Mouse (Mus musculus) mature B cell (primary cell): ENCODE data around the gene Glo1.

ENCODE experiments used
- in situ Hi-C: fragments of 300-500 bp; cut with MboI; formaldehyde crosslinking; loops from 2 replicates; pipeline ENCODE4 v1.14.3; 2019

Glo1 gene

DNA sequence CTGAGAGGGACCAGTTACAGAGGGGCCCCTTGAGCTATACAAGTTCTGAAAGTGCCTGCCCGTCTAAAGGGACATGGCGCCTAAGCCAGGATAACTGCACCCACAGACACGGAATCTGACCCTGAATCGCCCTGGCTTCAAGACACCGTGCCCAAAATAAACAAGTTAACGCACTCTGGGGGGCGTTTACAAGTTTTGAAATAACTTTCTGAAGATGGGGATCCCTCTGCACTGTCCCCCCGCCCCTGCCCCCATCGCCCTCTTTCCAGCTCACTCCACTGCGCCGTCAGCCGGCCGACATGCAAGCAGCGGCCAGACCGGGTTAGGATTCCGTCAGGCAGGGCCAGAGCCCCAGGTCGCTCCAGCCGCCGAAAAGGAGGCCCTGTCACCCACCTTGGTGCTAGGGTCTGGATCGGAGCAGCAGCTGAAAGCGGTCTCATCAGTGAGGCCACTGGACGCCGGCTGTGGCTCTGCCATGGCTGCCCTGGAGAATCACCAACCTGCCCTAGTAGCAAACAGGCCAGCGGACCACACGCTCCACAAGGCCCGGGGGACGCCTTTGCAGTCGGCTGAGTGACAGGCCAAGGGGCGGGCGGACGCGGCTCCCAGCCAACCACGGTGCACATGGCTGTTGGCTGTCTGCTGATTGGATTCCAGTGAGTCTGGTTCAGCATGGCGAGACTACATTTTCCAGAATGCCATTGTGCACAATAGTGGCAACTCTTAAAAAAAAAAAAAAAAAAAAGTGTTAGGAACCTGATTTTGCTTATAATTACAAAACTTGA lies 14.4 kb downstream of the Glo1 start:
- in situ Hi-C loops: no loop called here

DNA sequence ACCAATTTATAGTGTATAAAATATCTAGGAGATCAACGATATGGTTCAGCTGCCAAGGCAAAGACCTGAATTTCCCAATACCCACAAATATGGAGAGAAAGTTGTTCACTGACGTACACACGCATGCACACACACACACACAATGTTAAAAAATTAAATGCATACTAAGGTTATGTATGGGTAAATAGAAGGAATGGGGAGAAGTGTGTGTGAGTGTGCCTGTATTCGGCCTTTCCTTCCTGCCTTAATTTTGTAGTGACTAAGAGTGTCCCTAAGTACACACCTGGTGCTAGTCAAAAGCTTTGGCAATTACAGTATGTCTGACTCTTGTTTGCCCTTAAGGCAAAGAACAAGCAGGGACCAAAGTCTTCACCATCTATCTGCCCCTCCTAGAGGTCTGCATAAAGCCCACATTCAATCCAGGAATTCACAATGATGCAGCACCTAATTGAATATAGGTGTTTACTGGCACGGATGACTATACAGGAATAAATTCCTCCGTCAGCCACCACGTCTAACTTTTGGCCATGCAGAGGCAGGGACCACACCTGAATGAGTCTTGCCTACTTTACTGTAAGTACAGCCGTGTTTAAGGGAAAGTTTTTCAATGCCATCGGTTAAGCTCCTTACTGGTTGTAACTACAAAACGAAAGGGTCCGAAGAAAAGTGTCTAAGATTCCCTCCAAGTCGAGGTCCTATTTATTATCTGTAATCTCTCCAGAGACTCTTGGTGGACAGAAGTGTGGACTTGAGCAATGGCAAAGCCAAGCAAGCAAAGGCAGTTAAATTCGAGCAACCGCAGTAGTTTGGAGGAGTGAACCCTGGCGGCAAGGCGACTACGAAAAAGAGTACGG lies 15.2 kb downstream of the Glo1 start:
- in situ Hi-C loops: no loop called here

DNA sequence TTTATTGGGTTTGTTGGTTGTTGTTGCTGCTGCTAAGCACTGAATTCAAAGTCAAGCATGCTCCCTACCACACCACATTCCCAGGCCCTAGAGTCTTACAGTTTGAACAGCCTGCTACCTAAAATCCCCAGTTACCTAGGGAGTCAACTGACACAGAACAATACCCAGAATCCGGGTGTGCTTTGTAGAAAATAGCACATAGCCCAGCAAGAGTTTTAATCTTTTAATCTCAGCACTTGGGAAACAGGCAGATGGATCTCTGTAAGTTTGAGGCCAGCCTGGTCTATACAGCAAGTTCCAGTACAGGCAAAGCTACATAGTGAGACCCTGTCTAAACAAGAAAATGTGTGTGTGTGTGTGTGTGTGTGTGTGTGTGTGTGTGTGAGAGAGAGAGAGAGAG lies 15.9 kb downstream of the Glo1 start:
- in situ Hi-C loops: no loop called here

DNA sequence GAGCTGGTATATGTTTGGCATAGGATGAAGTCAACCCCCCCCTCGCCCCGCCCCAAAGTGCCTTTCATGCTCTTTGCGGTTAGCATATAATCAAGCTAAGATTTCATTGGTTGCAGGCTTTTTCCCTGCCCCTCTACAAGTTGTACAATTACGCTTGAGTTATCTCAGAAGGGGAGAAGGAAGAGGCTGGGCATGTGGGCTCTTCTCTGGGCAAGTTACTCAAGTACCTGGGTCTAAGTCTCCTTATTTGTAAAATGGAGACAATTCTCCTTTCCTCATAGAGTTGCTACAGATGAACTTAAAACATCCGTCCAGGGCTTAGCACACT lies 16.7 kb downstream of the Glo1 start:
- in situ Hi-C loops: no loop called here

DNA sequence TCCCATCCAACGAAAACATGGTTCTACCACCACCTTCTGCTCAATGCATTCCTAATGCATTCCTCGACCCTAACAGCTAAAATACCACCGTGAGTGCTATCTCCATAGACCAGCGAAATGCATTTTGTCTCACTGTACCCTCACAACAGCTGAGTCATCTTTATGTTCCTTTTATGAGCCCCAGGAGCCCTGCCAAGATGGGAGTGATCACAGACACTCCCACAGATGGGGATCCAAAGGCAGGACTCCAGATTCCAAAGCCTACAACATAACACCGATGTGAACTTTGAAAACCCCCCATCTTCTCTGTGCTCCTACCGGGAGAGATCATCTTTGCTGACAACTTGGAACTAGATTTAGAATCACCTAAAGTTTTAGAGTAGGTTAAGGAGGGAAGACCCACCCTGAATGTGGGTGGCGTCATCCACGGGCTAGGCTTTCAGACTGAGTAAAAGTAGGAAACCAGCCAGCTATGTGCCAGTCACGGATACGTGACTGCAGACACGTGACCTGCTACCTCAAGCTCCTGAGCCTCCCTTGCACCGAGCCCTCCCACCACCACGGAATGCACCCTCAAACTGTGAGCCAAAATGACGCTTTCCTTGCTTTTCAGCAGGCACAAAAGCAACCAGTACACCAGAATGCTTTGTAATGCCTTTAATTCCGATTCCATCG lies 17.2 kb downstream of the Glo1 start:
- in situ Hi-C loops: no loop called here

DNA sequence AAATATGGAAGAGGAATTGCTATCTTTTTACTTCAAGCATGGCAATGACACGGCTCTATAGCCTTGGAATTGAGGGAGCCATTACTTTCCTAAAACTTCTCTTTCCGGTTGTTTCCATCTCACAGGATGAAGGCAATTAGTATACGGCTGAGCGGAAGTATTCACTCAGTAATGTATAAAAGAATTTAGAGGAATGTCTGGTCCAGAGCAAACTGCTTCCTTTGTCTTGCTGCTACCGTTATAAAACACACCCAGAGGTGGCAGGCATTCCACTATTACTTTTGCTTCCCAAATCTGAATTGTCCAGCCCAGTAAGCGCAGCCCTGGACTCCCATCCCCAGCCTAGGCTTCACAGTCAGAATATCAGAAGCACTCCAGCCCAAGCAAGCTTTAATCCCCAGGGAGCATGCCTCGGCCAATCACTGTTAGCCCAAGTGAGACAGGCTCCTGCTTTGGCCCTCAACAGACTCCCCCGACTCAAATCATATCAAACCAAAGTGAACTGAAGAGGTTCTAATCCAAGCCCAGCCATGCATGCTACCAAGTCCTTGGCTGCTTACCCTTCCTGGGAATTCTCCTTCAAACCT lies 18.7 kb downstream of the Glo1 start:
- in situ Hi-C loops: no loop called here

DNA sequence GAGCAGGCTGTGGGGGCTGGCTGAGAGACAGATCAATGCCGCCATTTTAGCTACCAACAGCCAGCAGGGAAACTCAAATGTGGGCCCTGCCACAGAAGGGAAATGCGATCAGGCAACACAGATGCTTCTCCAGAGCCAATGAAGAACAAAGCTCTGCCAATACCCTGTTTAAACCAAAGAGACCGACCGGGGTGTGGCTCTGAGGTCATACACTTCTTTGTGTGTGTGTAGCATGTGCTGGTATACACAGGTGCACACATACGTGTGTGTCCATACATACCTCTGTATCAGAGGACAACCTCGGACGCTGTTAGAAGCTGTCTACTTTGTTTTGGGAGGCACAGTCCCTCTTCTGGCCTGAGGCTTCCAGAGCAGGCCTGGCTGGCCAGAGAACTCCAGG lies 19.3 kb downstream of the Glo1 start:
- in situ Hi-C loops: no loop called here

DNA sequence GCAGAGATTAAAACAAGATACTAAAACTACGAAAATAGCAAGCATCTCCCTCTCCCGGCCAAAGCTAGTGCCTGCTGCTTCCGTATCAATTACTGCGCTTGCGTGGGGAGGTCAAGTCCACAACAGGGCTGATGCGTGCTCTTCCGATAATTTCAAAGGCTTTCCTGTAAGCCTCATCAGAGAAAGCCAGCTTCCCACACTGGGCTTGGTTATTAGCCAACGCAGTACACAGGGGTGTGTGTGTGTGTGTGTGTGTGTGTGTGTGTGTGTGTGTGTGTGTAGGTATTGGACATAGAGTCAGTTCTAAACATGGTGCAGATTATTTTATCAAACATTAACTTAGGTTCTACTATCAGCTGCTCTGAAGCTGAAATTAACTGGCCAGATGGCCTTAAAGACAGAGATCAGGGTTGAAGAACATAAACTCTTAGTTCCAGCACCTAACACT lies 20.0 kb downstream of the Glo1 start:
- in situ Hi-C loops: no loop called here

DNA sequence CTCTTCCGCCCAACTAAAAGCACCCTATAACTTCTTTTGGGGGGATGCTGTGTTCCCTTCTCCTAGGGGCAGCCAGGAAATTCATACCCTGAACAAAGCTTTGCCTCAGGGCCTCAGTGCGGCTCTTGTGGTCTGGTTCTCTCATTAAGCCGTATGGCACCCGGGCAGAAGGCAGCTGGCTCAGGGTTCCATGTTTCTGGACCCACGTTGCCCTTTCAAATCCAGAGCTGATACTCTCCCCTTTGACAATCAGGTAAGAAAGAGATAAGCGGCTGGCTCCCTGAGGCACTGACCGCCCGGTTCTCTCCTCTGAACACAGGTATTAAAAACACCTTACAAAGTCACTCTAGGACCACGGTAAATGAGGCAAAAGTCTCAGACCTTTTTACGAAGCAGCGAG lies 20.5 kb downstream of the Glo1 start:
- in situ Hi-C loops: no loop called here

DNA sequence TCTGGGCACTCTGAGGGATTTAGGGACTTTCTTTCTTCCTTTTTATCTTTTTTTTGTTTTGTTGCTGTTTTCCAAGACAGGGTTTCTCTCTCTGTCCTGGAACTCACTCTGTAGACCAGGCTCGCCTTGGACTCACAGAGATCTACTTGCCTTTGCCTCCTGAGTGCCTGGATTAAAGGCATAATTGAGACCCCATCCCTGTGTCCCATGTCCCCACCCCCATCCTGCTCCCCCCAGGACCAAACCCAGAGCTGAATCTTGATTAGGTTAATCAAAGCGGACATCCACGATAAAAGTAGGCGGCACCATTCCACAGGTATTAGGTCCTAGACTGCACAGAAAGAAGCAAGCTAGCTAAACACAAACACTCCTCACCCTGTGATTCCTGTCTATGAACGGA lies 21.7 kb downstream of the Glo1 start:
- in situ Hi-C loops: no loop called here

DNA sequence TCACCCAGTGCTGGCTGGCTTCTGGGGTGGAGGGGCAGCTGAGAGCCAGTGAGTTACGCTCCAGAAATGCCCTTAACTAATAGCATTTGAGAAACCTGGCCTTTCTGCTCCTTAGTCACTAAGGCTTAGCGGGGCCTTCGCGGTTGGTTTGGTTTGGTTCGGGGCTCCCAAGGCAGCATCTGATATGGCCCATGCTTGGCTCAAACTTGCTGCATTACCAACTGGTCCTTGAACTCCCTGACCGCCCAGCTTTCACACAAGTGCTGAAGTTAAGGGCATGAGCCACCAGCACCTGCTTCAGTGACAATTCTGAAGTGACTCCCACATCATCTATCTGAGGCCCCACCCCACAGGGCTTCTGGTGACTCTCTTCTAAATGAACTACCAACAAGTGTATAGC lies 22.4 kb downstream of the Glo1 start:
- in situ Hi-C loops: no loop called here

DNA sequence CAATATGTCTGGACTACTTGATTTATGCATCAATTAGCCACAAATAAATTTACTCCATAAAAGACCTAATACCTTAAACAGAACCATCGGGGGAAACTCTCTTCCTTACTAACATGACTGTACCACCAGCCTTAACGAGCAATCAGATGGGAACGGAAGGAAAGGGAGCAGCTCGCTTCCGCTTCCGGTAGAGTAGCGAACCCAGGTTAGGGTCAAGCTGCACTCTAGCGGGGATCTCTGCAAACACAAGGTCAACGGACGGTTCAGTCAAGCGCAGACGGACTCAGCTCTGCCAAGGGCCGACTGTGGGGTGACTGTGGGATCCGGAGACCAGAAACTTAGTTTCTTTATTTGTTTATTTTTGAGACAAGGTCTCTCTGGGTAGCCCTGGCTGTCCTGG lies 24.5 kb downstream of the Glo1 start:
- in situ Hi-C loops: no loop called here

DNA sequence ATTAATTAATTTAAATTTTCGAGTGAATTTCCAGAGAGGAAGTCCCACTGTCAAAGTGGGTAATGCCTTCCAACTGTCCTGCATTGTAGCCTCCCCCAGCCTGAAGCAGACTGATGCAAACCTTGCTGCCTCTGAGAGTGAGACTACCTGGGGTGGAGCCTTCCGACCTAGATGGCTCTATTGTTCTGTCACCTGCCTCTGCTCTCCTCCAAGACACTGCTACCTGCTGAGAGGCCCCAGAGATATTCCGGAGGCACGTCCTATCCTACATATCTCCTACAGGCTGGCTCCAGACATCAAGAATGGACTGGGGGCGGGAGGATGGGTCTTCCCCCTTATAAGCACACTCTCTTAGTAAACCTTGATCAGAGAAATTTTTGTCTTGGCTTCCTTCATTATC lies 28.4 kb downstream of the Glo1 start:
- in situ Hi-C loops: no loop called here

DNA sequence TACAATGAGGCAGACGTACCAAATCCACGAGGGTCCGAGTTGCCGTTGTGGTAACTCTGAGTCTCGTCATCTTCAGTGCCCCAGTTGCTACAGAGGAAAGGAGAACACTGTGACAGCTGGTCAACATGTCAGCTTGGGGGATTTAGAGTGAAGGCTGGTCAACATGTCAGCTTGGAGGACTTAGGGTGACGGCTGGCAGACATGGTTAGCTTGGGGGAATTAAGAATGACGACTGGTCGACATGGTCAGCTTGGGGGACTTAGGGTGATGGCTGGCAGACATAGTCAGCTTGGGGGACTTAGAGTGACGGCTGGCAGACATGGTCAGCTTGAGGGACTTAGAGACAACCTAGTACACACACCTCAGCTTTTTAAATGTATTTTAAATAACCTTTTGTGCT lies 28.9 kb downstream of the Glo1 start:
- in situ Hi-C loops: no loop called here

DNA sequence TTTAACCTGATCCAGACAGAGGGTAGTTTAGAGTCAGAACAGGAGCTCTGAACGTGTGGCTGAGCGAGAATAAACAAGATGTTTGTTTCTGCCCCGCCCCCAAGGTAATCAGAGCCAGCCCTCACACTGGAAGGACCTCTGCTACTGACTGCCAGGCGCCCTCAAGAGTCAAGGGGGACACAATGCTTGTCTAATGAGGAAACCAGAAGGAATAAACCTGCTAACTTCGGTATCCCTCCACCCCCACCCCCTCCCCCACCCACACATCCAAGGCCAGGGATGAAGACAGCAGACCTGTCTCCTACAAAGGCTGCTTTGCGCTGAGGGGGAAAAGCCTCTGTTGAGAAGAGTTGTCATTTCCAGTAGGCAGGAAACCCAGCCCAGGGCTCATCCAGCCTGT lies 31.8 kb downstream of the Glo1 start:
- in situ Hi-C loops: no loop called here

DNA sequence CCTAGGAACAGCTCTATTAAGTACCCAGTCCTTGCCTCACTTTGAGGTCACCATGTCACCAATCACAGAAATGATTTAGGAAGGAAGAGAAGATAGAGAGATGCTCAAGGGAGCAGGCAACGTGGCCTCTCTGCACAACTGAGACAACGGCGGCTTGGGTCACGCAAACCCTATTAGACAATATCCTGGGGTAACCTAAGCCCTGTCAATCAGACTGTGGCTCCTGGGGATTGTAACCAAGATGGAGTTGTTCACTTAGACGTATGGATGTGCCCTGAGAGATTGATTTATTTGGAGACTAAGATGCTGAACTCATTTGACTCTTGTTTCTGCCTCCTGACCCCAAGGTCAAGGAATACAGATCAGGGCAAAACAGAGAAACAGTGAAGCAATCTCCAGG lies 32.3 kb downstream of the Glo1 start:
- in situ Hi-C loops: no loop called here

DNA sequence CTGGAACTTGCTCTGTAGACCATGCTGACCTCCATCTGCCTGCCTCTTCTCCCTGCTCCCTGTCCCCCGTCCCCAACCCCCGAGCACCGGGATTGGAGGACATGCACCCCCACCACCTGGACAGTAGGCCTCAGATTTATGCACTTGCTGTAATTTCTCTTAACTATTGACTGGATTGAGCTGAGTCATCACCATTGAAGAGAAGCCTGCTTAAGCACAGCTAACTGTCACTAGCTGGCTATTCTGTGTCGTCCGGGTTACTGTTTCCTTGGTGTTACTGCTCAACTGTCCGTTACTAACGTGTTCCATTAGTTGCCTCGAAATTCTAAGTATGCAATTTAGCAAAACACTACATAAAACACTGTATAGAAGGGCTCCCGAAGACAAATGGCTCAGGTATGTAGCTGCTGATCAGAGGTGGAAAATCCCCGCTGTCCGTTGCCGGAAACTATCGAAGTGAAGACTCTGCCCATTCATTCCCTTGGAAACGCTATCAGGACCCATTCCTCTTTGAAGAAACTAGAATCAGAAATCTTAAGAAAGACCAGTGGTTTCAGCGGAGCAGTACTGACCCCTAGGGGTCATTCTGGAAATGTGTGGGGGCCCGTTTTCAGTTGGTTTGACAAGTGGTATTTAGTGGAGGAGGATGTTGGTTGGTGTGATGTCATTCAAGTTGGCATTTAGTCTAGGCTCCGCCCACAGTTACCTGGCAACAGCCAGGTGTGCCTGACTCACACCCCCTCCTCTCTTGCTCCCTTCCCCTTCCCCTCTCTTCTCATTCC lies 36.1 kb downstream of the Glo1 start:
- in situ Hi-C loops: no loop called here

DNA sequence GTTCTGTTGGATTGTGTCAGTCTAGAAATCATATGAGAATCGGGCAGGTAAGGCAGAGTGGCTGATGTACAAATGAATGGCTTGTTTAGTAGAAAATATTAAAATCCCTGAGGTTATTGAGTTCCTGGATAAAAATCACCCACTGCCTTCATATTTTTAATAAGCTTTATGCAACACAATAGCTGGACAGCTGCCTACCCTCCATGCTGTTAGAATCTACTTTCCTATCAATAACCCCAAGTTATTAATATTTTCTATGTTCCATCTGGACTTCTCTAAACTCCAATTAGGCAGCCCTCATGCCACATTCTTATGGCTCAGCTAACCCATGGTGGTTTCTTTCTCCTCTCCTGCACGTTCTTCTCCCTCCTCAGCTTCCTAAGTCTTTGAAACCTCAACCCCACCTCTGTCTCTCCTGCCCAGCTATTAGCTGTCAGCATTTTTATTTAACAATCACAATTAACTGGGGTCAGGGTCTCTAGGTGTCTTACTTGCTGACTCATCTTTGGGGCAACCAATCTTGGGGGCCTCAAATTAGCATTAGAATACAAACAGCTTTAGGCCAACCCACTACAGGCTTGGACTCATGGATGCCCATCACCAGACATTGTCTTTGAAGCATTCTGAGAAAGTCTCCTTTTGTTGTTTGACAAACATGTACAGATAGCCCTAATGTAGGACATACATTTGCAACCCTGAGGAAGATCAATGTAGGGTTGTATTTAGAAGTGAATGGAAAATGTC lies 43.2 kb downstream of the Glo1 start:
- in situ Hi-C loops: no loop called here

DNA sequence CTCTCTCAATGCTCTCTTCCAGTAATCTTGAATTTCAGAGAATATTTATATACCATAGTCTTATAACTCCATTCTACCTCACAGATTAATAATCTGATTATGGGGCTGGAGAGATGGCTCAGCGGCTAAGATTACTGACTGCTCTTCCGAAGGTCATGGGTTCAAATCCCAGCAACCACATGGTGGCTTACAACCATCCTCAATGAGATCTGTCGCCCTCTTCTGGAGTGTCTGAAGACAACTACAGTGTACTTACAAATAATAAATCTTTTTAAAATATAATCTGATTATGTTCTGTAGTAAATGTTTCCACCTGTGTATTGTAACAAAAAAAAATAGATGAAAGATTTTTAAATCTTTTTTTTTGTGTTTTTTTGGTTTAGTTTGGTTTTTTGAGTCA lies 44.4 kb downstream of the Glo1 start:
- in situ Hi-C loops: no loop called here

DNA sequence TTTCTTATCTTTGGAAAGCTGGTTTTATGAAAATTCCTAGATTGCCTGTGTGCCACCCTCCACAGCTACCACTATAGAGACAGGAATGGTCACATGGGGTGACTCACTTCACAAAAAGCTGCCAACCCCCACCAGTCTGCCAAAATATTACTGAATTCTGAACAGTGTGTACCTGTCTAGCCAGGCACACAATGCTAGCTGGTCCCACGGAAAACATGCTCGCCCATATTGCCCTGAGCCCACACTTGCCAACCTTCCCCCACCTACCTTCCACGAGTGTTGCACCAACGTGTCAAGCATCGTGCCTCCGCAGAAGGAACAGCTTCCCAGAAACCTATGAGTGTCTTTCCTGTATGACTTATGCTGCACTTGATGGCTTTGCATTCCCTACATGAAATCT lies 45.5 kb downstream of the Glo1 start:
- in situ Hi-C loops: no loop called here

DNA sequence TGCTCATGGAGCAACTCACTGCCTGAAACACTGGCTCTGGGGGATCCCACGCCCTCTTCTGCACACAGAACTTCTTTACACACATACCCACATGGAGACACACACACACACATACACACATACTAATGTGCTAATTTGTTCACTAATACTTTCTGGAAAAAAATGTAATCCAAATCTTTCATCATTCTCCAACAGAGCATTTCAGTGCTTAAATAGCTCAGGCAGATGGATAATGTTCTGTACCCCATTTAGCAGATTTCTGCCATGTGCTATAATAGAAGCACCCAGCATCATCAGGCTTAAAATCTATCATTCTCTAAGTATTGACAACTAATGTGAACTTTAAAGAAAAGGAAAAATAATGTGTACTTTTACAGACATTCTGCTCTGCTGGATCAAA lies 45.9 kb downstream of the Glo1 start:
- in situ Hi-C loops: no loop called here
